Comparison of ENCODE assay signal across 15 mouse cellular contexts in genomic region chr14:31408666-31409065, GRCm38 (mm10). TPM values are rescaled to one million over a fixed set of nuclear protein-coding genes. Genes with fewer than 3 reads are reported as not detected.
DNase-seq lines count a peak whose midpoint lies in the region; ATAC-seq and TF ChIP-seq lines count a peak whose summit lies in the region.
"Had no signal": no experiment of that assay in that cellular context is flagged by ENCODE, and none has a peak within 500 bp of the region (broad histone marks: within the 10 kb centered on the region; RNA-seq: fewer than 3 reads in every experiment).

No protein-coding gene starts in this region.

- H3K4me1 ChIP-seq in intestine, postnatal 0 days (replicated peaks; ENCODE audit: control insufficient read depth, insufficient read depth, low read length), result 0 out of 2 replicates have a peak, but pooled peaks cover 6% of the 10 kb centered on the region
- H3K4me1 ChIP-seq in intestine, embryonic 15.5 days (replicated peaks), result peaks cover 7% of the 10 kb centered on the region; the same call in 1 of the 2 replicates
- H3K4me1 ChIP-seq in bone marrow, adult 2 months (ENCODE audit: control insufficient read depth, insufficient read depth, low read length), result peaks cover 31% of the 10 kb centered on the region
- peaks cover 82% of the 10 kb centered on the region for H3K4me1 ChIP-seq in liver, embryonic 12.5 days
- peaks cover 20% of the 10 kb centered on the region for H3K4me1 ChIP-seq in thymus, adult 2 months (replicated peaks; ENCODE audit: control insufficient read depth, insufficient read depth, low read length)

- no peak overlapping the region for H3K4me2 ChIP-seq in intestine, postnatal 0 days (replicated peaks; ENCODE audit: low read depth)
- no peak overlapping the region for H3K4me2 ChIP-seq in intestine, embryonic 15.5 days (replicated peaks)
- no peak overlapping the region for H3K4me2 ChIP-seq in liver, embryonic 12.5 days
- H3K4me2 ChIP-seq: embryonic facial prominence, embryonic 15.5 days; limb, embryonic 12.5 days had no signal

- H3K27me3 ChIP-seq in intestine, postnatal 0 days (replicated peaks; ENCODE audit: control insufficient read depth, insufficient read depth, low read length), result no peaks in the 10 kb centered on the region
- H3K27me3 ChIP-seq in intestine, embryonic 15.5 days (replicated peaks), result no peaks in the 10 kb centered on the region
- H3K27me3 ChIP-seq in liver, embryonic 12.5 days (replicated peaks), result peaks cover 10% of the 10 kb centered on the region
- no peaks in the 10 kb centered on the region for H3K27me3 ChIP-seq in thymus, adult 2 months (ENCODE audit: control insufficient read depth, insufficient read depth, low read length)
- H3K27me3 ChIP-seq: embryonic facial prominence, embryonic 15.5 days; limb, embryonic 12.5 days had no signal

- no peaks in the 10 kb centered on the region for H3K9me3 ChIP-seq in intestine, postnatal 0 days (ENCODE audit: control insufficient read depth)
- H3K9me3 ChIP-seq in intestine, embryonic 15.5 days, result no peaks in the 10 kb centered on the region
- H3K9me3 ChIP-seq in liver, embryonic 12.5 days (replicated peaks), result no peaks in the 10 kb centered on the region
- H3K9me3 ChIP-seq: embryonic facial prominence, embryonic 15.5 days; limb, embryonic 12.5 days had no signal

- TF ChIP-seq CTCF in intestine, postnatal 0 days (IDR thresholded peaks at IDR 0.05; ENCODE audit: low read depth), result no peak
- TF ChIP-seq CTCF in bone marrow, adult 2 months (IDR thresholded peaks at IDR 0.05; ENCODE audit: control insufficient read depth, insufficient read depth, low read length), result no peak
- no peak for TF ChIP-seq CTCF in thymus, adult 2 months (IDR thresholded peaks at IDR 0.05; ENCODE audit: borderline replicate concordance, control insufficient read depth, extremely low read depth, insufficient read depth, low read length, poor library complexity)

- TF ChIP-seq POLR2A in bone marrow, adult 2 months (IDR thresholded peaks at IDR 0.05; ENCODE audit: borderline replicate concordance, control insufficient read depth, low read depth, low read length), result no peak
- TF ChIP-seq POLR2A in thymus, adult 2 months (IDR thresholded peaks at IDR 0.05; ENCODE audit: control insufficient read depth, extremely low read depth, insufficient read depth, low read length, poor library complexity), result no peak

- no peak for ATAC-seq in intestine, postnatal 0 days
- no peak for ATAC-seq in intestine, embryonic 15.5 days
- no peak for ATAC-seq in liver, embryonic 12.5 days
- ATAC-seq: forebrain, embryonic 14.5 days; midbrain, embryonic 16.5 days had no signal

- H3K27ac ChIP-seq in intestine, postnatal 0 days (ENCODE audit: low read depth, low read length), result peak overlapping the region; percentile 35; the same call in 1 of the 2 replicates
- H3K27ac ChIP-seq in intestine, embryonic 15.5 days, result no peak overlapping the region
- H3K27ac ChIP-seq in bone marrow, adult 2 months (ENCODE audit: control insufficient read depth, insufficient read depth, low read depth, low read length, poor library complexity), result peak overlapping the region; percentile 26; the same call in 1 of the 2 replicates
- peak overlapping the region; percentile 34 for H3K27ac ChIP-seq in liver, embryonic 12.5 days
- H3K27ac ChIP-seq in thymus, adult 2 months (ENCODE audit: control insufficient read depth, insufficient read depth, low read length), result no peak overlapping the region
- H3K27ac ChIP-seq: embryonic facial prominence, embryonic 15.5 days; limb, embryonic 12.5 days had no signal

- H3K36me3 ChIP-seq in intestine, postnatal 0 days (ENCODE audit: control insufficient read depth, insufficient read depth), result no peaks in the 10 kb centered on the region
- H3K36me3 ChIP-seq in intestine, embryonic 15.5 days, result no peaks in the 10 kb centered on the region
- H3K36me3 ChIP-seq in liver, embryonic 12.5 days, result 0 out of 2 replicates have a peak, but pooled peaks cover 4% of the 10 kb centered on the region
- H3K36me3 ChIP-seq in thymus, adult 2 months (ENCODE audit: control insufficient read depth, insufficient read depth, low read length), result no peaks in the 10 kb centered on the region
- H3K36me3 ChIP-seq: embryonic facial prominence, embryonic 15.5 days had no signal

- H3K9ac ChIP-seq in intestine, postnatal 0 days (ENCODE audit: low read depth, low read length), result no peak overlapping the region
- no peak overlapping the region for H3K9ac ChIP-seq in intestine, embryonic 15.5 days
- H3K9ac ChIP-seq in liver, embryonic 12.5 days, result no peak overlapping the region
- H3K9ac ChIP-seq: embryonic facial prominence, embryonic 15.5 days; limb, embryonic 12.5 days had no signal

- H3K4me3 ChIP-seq in intestine, postnatal 0 days (ENCODE audit: low read depth, low read length), result no peak overlapping the region
- no peak overlapping the region for H3K4me3 ChIP-seq in intestine, embryonic 15.5 days (replicated peaks)
- H3K4me3 ChIP-seq in bone marrow, adult 2 months (replicated peaks; ENCODE audit: control insufficient read depth, low read depth, low read length), result no peak overlapping the region
- no peak overlapping the region for H3K4me3 ChIP-seq in liver, embryonic 12.5 days
- H3K4me3 ChIP-seq in thymus, adult 2 months (ENCODE audit: control insufficient read depth, insufficient read depth, low read length), result no peak overlapping the region
- H3K4me3 ChIP-seq: embryonic facial prominence, embryonic 15.5 days; limb, embryonic 12.5 days had no signal

- 72% methylated on average over 8 of the region's 8 CpGs for WGBS in intestine, postnatal 0 days
- WGBS in intestine, embryonic 15.5 days, result 71% methylated on average over 8 of the region's 8 CpGs
- 63% methylated on average over 8 of the region's 8 CpGs for WGBS in bone marrow, adult 2 months
- 65% methylated on average over 8 of the region's 8 CpGs for WGBS in liver, embryonic 12.5 days (ENCODE audit: insufficient replicate concordance)
- WGBS in thymus, adult 2 months, result 86% methylated on average over 8 of the region's 8 CpGs

- peak; percentile 66 for DNase-seq in adrenal gland, postnatal 14 days
- DNase-seq in adrenal gland, postnatal 4 days (ENCODE audit: low spot score in 2 of 2), result no peak
- DNase-seq in thymus, adult 2 months, result no peak
- DNase-seq in cerebellum, postnatal 25 days, result no peak
- DNase-seq: cerebellum, postnatal 14 days; right cerebral cortex, adult 18-20 months; thymus, postnatal 14 days had no signal

RNA-seq across cellular contexts. Expression of gene Sh3bp5, which starts 27.2 kb away (rescaled TPM):
- 123 and 142 TPM in 2 replicates for total RNA-seq in adrenal gland, postnatal 14 days (2021)
- 100 to 1,000 TPM; 136 to 140 TPM for total RNA-seq in adrenal gland, postnatal 4 days (2021)
- 12.0 and 12.4 TPM in 2 replicates for polyA plus RNA-seq in intestine, postnatal 0 days (2015; fragmentation: Nextera tagmentation; extraction: Ambion mirVana)
- polyA plus RNA-seq in intestine, embryonic 15.5 days (2015; fragmentation: Nextera tagmentation; extraction: Ambion mirVana), result 18.1 and 20.6 TPM in 2 replicates
- 14.6 and 24.0 TPM in 2 replicates for polyA plus RNA-seq in bone marrow, adult 2 months (2011; ENCODE audit: insufficient read depth, insufficient read length, low replicate concordance, missing spikeins)
- polyA plus RNA-seq in liver, embryonic 12.5 days (2016; fragmentation: Nextera tagmentation; extraction: Ambion mirVana), result 13.8 and 15.1 TPM in 2 replicates
- 10.5 and 10.7 TPM in 2 replicates for polyA plus RNA-seq in thymus, adult 2 months (2012; rRNA removed)

Comparison
In these comparisons a context has a peak if more than half of its experiments do, and no peak if none do; other contexts are left out.
1. H3K27ac ChIP-seq: peak in intestine, postnatal 0 days (single experiment), bone marrow, adult 2 months (single experiment) and liver, embryonic 12.5 days (single experiment); none in intestine, embryonic 15.5 days (single experiment) and thymus, adult 2 months (single experiment).